9 mouse cellular contexts compared by ENCODE assay signal in genomic region chr8:79360302-79360701, GRCm38 (mm10). TPM values are rescaled to one million over a fixed set of nuclear protein-coding genes. Genes with fewer than 3 reads are reported as not detected.
DNase-seq lines count a peak whose midpoint lies in the region; ATAC-seq lines count a peak whose summit lies in the region.
"Had no signal": no experiment of that assay in that cellular context is flagged by ENCODE, and none has a peak within 500 bp of the region (broad histone marks: within the 10 kb centered on the region; RNA-seq: fewer than 3 reads in every experiment).

No protein-coding gene starts in this region.

- peak overlapping the region; percentile 50 for H3K27ac ChIP-seq in kidney, embryonic 15.5 days
- H3K27ac ChIP-seq in hindbrain, embryonic 15.5 days (replicated peaks), result peak overlapping the region; percentile 56

- 49% methylated on average over 9 of the region's 9 CpGs for WGBS in kidney, embryonic 15.5 days
- WGBS in hindbrain, embryonic 15.5 days, result 24% methylated on average over 9 of the region's 9 CpGs

- no peak overlapping the region for H3K4me2 ChIP-seq in kidney, embryonic 15.5 days
- no peak overlapping the region for H3K4me2 ChIP-seq in hindbrain, embryonic 15.5 days

- no peaks in the 10 kb centered on the region for H3K27me3 ChIP-seq in kidney, embryonic 15.5 days
- no peaks in the 10 kb centered on the region for H3K27me3 ChIP-seq in hindbrain, embryonic 15.5 days

- H3K4me1 ChIP-seq in kidney, embryonic 15.5 days, result peaks cover 39% of the 10 kb centered on the region
- peaks cover 18% of the 10 kb centered on the region for H3K4me1 ChIP-seq in hindbrain, embryonic 15.5 days (replicated peaks)

- no peak for ATAC-seq in kidney, embryonic 15.5 days (replicated peaks; ENCODE audit: low FRiP score)
- no peak for ATAC-seq in hindbrain, embryonic 15.5 days (ENCODE audit: low FRiP score, low read depth)

- peak; percentile 34 for DNase-seq in embryo, embryonic 10 days (ENCODE audit: low spot score)
- no peak for DNase-seq in embryo, embryonic 10.5 days (ENCODE audit: low spot score)
- no peak for DNase-seq in kidney, adult 9 months
- DNase-seq in Muller cell, postnatal 12 days (ENCODE audit: inconsistent ontology term), result peak; percentile 61
- DNase-seq in ovary, postnatal 36 days (ENCODE audit: low spot score), result no peak
- DNase-seq in B cell, adult 2 months, result no peak
- DNase-seq: thymus, adult 2 months had no signal

- H3K4me3 ChIP-seq in kidney, embryonic 15.5 days (replicated peaks), result no peak overlapping the region
- no peak overlapping the region for H3K4me3 ChIP-seq in hindbrain, embryonic 15.5 days

- 0 out of 2 replicates have a peak overlapping the region, but pooled peaks have one; percentile 17 for H3K9ac ChIP-seq in kidney, embryonic 15.5 days
- no peak overlapping the region for H3K9ac ChIP-seq in hindbrain, embryonic 15.5 days

- peaks cover 37% of the 10 kb centered on the region for H3K36me3 ChIP-seq in kidney, embryonic 15.5 days
- H3K36me3 ChIP-seq in hindbrain, embryonic 15.5 days, result no peaks in the 10 kb centered on the region

- no peaks in the 10 kb centered on the region for H3K9me3 ChIP-seq in kidney, embryonic 15.5 days (replicated peaks)
- no peaks in the 10 kb centered on the region for H3K9me3 ChIP-seq in hindbrain, embryonic 15.5 days

RNA-seq across cellular contexts. Expression of gene Smad1, which starts 39.0 kb away (rescaled TPM):
- 40.0 and 41.0 TPM in 2 replicates for polyA plus RNA-seq in kidney, embryonic 15.5 days (2015; fragmentation: Nextera tagmentation; extraction: Ambion mirVana)
- 57.6 and 62.9 TPM in 2 replicates for polyA plus RNA-seq in hindbrain, embryonic 15.5 days (2015; fragmentation: Nextera tagmentation; extraction: Ambion mirVana)

Comparison
In these comparisons a context has a peak if more than half of its experiments do, and no peak if none do; other contexts are left out.
1. DNase-seq: peak in embryo, embryonic 10 days (single experiment) and Muller cell, postnatal 12 days (single experiment); none in embryo, embryonic 10.5 days (single experiment), kidney, adult 9 months (single experiment), ovary, postnatal 36 days (single experiment) and B cell, adult 2 months (0 of 2).